ENCODE assay signal across 8 mouse cellular contexts in genomic region chr6:73368047-73368835, GRCm38 (mm10).
DNase-seq lines count a peak whose midpoint lies in the region; ATAC-seq and TF ChIP-seq lines count a peak whose summit lies in the region.

No protein-coding gene starts in this region.

- CTCF ChIA-PET in Patski (lab: Charles Lee), result interaction anchor here (1.1 kb wide), 1 partner anchor 12 kb away, joined by 4 read pairs; no protein-coding TSS in a partner anchor

- ATAC-seq in heart, embryonic 16.5 days (replicated peaks; ENCODE audit: extremely low read depth, insufficient read depth, low FRiP score), result no peak
- ATAC-seq in Patski, result peak; percentile 50
- peak; percentile 8 to 33; a peak in 2 of 4 replicates for ATAC-seq in hematopoietic stem cell, adult 5-6 weeks (replicated peaks in 1 of 2; ENCODE audit: insufficient read depth in 1 of 2, low FRiP score in 2 of 2, low TSS enrichment in 1 of 2, low read depth in 1 of 2, poor library complexity in 2 of 2, severe bottlenecking in 2 of 2)
- ATAC-seq in midbrain, embryonic 14.5 days (ENCODE audit: low FRiP score, low TSS enrichment), result peak; percentile 32; the same call in 1 of the 2 replicates
- ATAC-seq in activated CD4-positive, CD25-positive, alpha-beta regulatory T cell, adult 4 months, result no peak

- in situ Hi-C loops in Patski (cut with MboI; ENCODE audit: low pct_unique_long_range_greater_than_20kb), result no loop called here

- H3K4me1 ChIP-seq in heart, embryonic 16.5 days (ENCODE audit: control insufficient read depth, insufficient read depth, low read length), result no peaks in the 10 kb centered on the region
- no peaks in the 10 kb centered on the region for H3K4me1 ChIP-seq in midbrain, embryonic 14.5 days (ENCODE audit: control insufficient read depth, insufficient read depth, low read length)

- H3K4me3 ChIP-seq in heart, embryonic 16.5 days (ENCODE audit: low read length), result peak overlapping the region; percentile 26
- H3K4me3 ChIP-seq in midbrain, embryonic 14.5 days (replicated peaks; ENCODE audit: low read depth, low read length), result no peak overlapping the region

- WGBS in heart, embryonic 16.5 days, result 9% methylated on average over 21 of the region's 21 CpGs
- 12% methylated on average over 21 of the region's 21 CpGs for WGBS in midbrain, embryonic 14.5 days

- H3K27me3 ChIP-seq in heart, embryonic 16.5 days (ENCODE audit: control insufficient read depth, insufficient read depth, low read length), result peaks cover 7% of the 10 kb centered on the region; the same call in 1 of the 2 replicates
- H3K27me3 ChIP-seq in Patski, result peaks cover 6% of the 10 kb centered on the region
- H3K27me3 ChIP-seq in midbrain, embryonic 14.5 days (ENCODE audit: control insufficient read depth, insufficient read depth, low read length), result no peaks in the 10 kb centered on the region

- intact Hi-C loops in gastrocnemius, postnatal 14 days (cut with DNase I; ENCODE audit: low total_unique reads), result no loop called here

- POLR2A ChIA-PET in Patski (lab: Charles Lee), result no interaction called here

- no peak overlapping the region for H3K9ac ChIP-seq in heart, embryonic 16.5 days (ENCODE audit: low read length)
- H3K9ac ChIP-seq in midbrain, embryonic 14.5 days (replicated peaks; ENCODE audit: low read length), result no peak overlapping the region

- H3K27ac ChIP-seq in heart, embryonic 16.5 days (ENCODE audit: low read length), result no peak overlapping the region
- no peak overlapping the region for H3K27ac ChIP-seq in midbrain, embryonic 14.5 days (replicated peaks; ENCODE audit: low read depth, low read length)

- no peak for DNase-seq in heart, adult 9 months (ENCODE audit: low spot score in 2 of 2)
- no peak for DNase-seq in Patski (ENCODE audit: low read depth, low spot score)
- DNase-seq in midbrain, embryonic 14.5 days, result peak; percentile 36
- no peak for DNase-seq in gastrocnemius, postnatal 14 days
- DNase-seq in left cerebral cortex, adult 11 months (ENCODE audit: low spot score), result no peak

- H3K36me3 ChIP-seq in heart, embryonic 16.5 days (ENCODE audit: control insufficient read depth, insufficient read depth), result no peaks in the 10 kb centered on the region
- H3K36me3 ChIP-seq in midbrain, embryonic 14.5 days (ENCODE audit: control insufficient read depth, insufficient read depth, low read length), result no peaks in the 10 kb centered on the region

- no peak for TF ChIP-seq CTCF in Patski (IDR thresholded peaks at IDR 0.05)

- peak overlapping the region; percentile 57 for H3K4me2 ChIP-seq in heart, embryonic 16.5 days (ENCODE audit: low read depth, low read length)
- H3K4me2 ChIP-seq in midbrain, embryonic 14.5 days (ENCODE audit: low read length), result peak overlapping the region; percentile 37

- H3K9me3 ChIP-seq in heart, embryonic 16.5 days (replicated peaks; ENCODE audit: control insufficient read depth, low read length), result no peaks in the 10 kb centered on the region
- H3K9me3 ChIP-seq in midbrain, embryonic 14.5 days (ENCODE audit: control insufficient read depth, low read length), result no peaks in the 10 kb centered on the region

Comparison
In these comparisons a context has a peak if more than half of its experiments do, and no peak if none do; other contexts are left out.
1. ATAC-seq: peak in Patski (single experiment), hematopoietic stem cell, adult 5-6 weeks (2 of 2) and midbrain, embryonic 14.5 days (single experiment); none in heart, embryonic 16.5 days (single experiment) and activated CD4-positive, CD25-positive, alpha-beta regulatory T cell, adult 4 months (single experiment).